Mouse (Mus musculus): ENCODE measurements at regions not wholly inside any gene's neighbourhood (a gene's known extent, or its start where the extent isn't known, plus 50 kb on each side); places are given as distances from the start of the nearest gene placed in this dataset.

DNA sequence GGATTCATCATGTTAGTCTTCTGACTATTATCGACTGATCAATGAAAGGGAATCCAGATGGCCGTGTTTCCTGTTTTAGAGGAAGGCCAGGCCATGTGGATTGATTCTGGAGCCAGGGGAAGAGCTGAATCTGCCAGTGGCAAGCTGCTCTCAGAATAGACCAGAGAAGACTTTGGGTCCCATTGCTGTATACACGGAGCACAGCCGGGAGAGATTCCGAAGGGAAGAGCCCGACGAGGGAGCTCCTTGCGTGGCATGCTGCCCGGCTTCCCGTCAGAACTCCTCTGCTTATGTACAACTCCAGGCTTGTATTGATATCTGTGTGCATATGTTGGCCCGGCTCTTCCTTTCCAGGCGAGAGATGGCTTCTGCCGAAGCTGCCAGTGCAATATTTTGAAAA is 252.2 kb upstream of the Trib2 start:
- no peaks in the 10 kb centered on the region for H3K27me3 ChIP-seq (replicated peaks; ENCODE audit: control insufficient read depth, insufficient read depth, low read length)
- H3K4me1 ChIP-seq (ENCODE audit: control insufficient read depth, insufficient read depth, low read length) = no peaks in the 10 kb centered on the region
- no peak overlapping the region for H3K4me3 ChIP-seq (ENCODE audit: insufficient read depth, low read depth, low read length)
- TF ChIP-seq POLR2A (IDR thresholded peaks at IDR 0.05; ENCODE audit: low read depth, low read length) = no peak
- TF ChIP-seq CTCF (conservative IDR thresholded peaks at IDR 0.05; ENCODE audit: insufficient read depth, insufficient read length, low read depth, low read length) = no peak
- H3K27ac ChIP-seq (ENCODE audit: insufficient read depth, low read depth, low read length) = no peak overlapping the region
- no peak for DNase-seq
- 96% methylated on average over 13 of the region's 13 CpGs for WGBS
- no peaks in the 10 kb centered on the region for H3K36me3 ChIP-seq (ENCODE audit: control insufficient read depth, insufficient read depth, low read length)

GRCm38 (mm10) chr12:16062689-16063088 is 246.0 kb upstream of the Trib2 start:
- 87% methylated on average over 7 of the region's 7 CpGs for WGBS
- TF ChIP-seq POLR2A (IDR thresholded peaks at IDR 0.05; ENCODE audit: low read depth, low read length) (no peak), CTCF (conservative IDR thresholded peaks at IDR 0.05; ENCODE audit: insufficient read depth, insufficient read length, low read depth, low read length) (no peak)
- no peak overlapping the region for H3K4me3 ChIP-seq (ENCODE audit: insufficient read depth, low read depth, low read length)

GRCm38 (mm10) chr12:16060461-16060860 is 243.7 kb upstream of the Trib2 start:
- WGBS = 37% methylated on average over 5 of the region's 5 CpGs
- Histone ChIP-seq H3K4me1 (ENCODE audit: control insufficient read depth, insufficient read depth, low read length) (0 out of 2 replicates have a peak, but pooled peaks cover 2% of the 10 kb centered on the region), H3K36me3 (ENCODE audit: control insufficient read depth, insufficient read depth, low read length) (no peaks in the 10 kb centered on the region), H3K27me3 (replicated peaks; ENCODE audit: control insufficient read depth, insufficient read depth, low read length) (no peaks in the 10 kb centered on the region), H3K27ac (ENCODE audit: insufficient read depth, low read depth, low read length) (no peak overlapping the region), H3K4me3 (ENCODE audit: insufficient read depth, low read depth, low read length) (no peak overlapping the region)
- no peak for DNase-seq
- no peak for TF ChIP-seq CTCF (conservative IDR thresholded peaks at IDR 0.05; ENCODE audit: insufficient read depth, insufficient read length, low read depth, low read length)
- TF ChIP-seq POLR2A (IDR thresholded peaks at IDR 0.05; ENCODE audit: low read depth, low read length) = no peak

More at GRCm38 (mm10) chr12:16062689-16063088, 246.0 kb upstream of the Trib2 start:
- H3K36me3 ChIP-seq (ENCODE audit: control insufficient read depth, insufficient read depth, low read length) = no peaks in the 10 kb centered on the region
- H3K27me3 ChIP-seq (replicated peaks; ENCODE audit: control insufficient read depth, insufficient read depth, low read length) = no peaks in the 10 kb centered on the region
- DNase-seq = no peak
- no peak overlapping the region for H3K27ac ChIP-seq (ENCODE audit: insufficient read depth, low read depth, low read length)
- H3K4me1 ChIP-seq (ENCODE audit: control insufficient read depth, insufficient read depth, low read length) = no peaks in the 10 kb centered on the region

GRCm38 (mm10) chr12:16058255-16058654 is 241.5 kb upstream of the Trib2 start:
- DNase-seq = no peak
- WGBS = 82% methylated on average over 3 of the region's 3 CpGs
- no peak for TF ChIP-seq POLR2A (IDR thresholded peaks at IDR 0.05; ENCODE audit: low read depth, low read length)
- no peak for TF ChIP-seq CTCF (conservative IDR thresholded peaks at IDR 0.05; ENCODE audit: insufficient read depth, insufficient read length, low read depth, low read length)
- H3K4me1 ChIP-seq (ENCODE audit: control insufficient read depth, insufficient read depth, low read length) = 0 out of 2 replicates have a peak, but pooled peaks cover 2% of the 10 kb centered on the region
- H3K27ac ChIP-seq (ENCODE audit: insufficient read depth, low read depth, low read length) = no peak overlapping the region
- H3K36me3 ChIP-seq (ENCODE audit: control insufficient read depth, insufficient read depth, low read length) = no peaks in the 10 kb centered on the region
- H3K27me3 ChIP-seq (replicated peaks; ENCODE audit: control insufficient read depth, insufficient read depth, low read length) = no peaks in the 10 kb centered on the region
- H3K4me3 ChIP-seq (ENCODE audit: insufficient read depth, low read depth, low read length) = no peak overlapping the region

DNA sequence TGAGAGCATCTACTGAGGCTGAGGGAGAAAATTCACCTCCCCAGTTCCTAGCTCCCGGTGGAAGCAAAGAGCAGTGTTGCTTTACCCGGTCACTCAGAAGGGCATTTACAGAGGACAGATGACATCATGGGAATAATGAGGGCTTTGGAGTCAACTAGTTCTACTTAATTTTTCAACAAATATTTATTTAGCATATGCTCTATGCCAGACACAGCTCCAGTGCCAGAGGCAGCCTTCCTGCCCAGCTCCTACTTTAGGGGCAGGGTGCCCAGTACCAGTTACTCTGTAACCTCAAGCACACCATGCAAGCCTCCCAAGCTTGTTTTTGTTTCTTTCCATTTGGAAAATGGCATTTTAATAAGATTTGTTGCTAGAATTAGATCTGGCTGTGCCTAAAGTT is 240.1 kb upstream of the Trib2 start:
- no peaks in the 10 kb centered on the region for H3K27me3 ChIP-seq (replicated peaks; ENCODE audit: control insufficient read depth, insufficient read depth, low read length)
- peak; percentile 84 for DNase-seq
- 0 out of 2 replicates have a peak, but pooled peaks cover 2% of the 10 kb centered on the region for H3K4me1 ChIP-seq (ENCODE audit: control insufficient read depth, insufficient read depth, low read length)
- H3K4me3 ChIP-seq (ENCODE audit: insufficient read depth, low read depth, low read length) = no peak overlapping the region
- TF ChIP-seq CTCF (conservative IDR thresholded peaks at IDR 0.05; ENCODE audit: insufficient read depth, insufficient read length, low read depth, low read length) (no peak), POLR2A (IDR thresholded peaks at IDR 0.05; ENCODE audit: low read depth, low read length) (no peak)
- WGBS = 36% methylated on average over 2 of the region's 2 CpGs
- H3K36me3 ChIP-seq (ENCODE audit: control insufficient read depth, insufficient read depth, low read length) = no peaks in the 10 kb centered on the region
- H3K27ac ChIP-seq (ENCODE audit: insufficient read depth, low read depth, low read length) = peak overlapping the region; percentile 35; the same call in 1 of the 2 replicates

DNA sequence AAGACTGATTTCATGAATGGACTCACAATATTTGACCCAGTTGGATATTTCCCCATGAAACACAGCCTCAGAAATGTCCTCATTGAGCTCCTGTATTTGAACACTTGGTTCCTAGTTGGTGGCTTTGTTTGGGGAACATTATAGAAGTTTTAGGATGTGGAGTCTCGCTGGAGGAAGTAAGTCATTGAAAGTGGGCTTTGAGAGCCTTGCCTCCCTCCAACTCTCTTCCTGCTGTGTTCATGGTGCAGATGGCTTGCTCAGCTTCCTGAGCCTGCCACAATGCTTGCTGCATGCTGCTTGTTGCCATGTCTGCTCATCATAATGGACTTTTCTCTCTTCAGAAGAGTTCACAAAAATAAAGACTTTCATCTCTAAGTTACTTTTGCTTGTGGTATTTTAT is 239.5 kb upstream of the Trib2 start:
- Histone ChIP-seq H3K4me1 (ENCODE audit: control insufficient read depth, insufficient read depth, low read length) (0 out of 2 replicates have a peak, but pooled peaks cover 2% of the 10 kb centered on the region), H3K27ac (ENCODE audit: insufficient read depth, low read depth, low read length) (no peak overlapping the region), H3K4me3 (ENCODE audit: insufficient read depth, low read depth, low read length) (no peak overlapping the region), H3K27me3 (replicated peaks; ENCODE audit: control insufficient read depth, insufficient read depth, low read length) (no peaks in the 10 kb centered on the region), H3K36me3 (ENCODE audit: control insufficient read depth, insufficient read depth, low read length) (no peaks in the 10 kb centered on the region)
- 67% methylated on average over 1 of the region's 1 CpGs for WGBS
- TF ChIP-seq POLR2A (IDR thresholded peaks at IDR 0.05; ENCODE audit: low read depth, low read length) (no peak), CTCF (conservative IDR thresholded peaks at IDR 0.05; ENCODE audit: insufficient read depth, insufficient read length, low read depth, low read length) (no peak)
- no peak for DNase-seq

- no peaks in the 10 kb centered on the region for H3K27me3 ChIP-seq (replicated peaks; ENCODE audit: control insufficient read depth, insufficient read depth, low read length)
- H3K27ac ChIP-seq (ENCODE audit: insufficient read depth, low read depth, low read length) = no peak overlapping the region
- H3K4me1 ChIP-seq (ENCODE audit: control insufficient read depth, insufficient read depth, low read length) = 0 out of 2 replicates have a peak, but pooled peaks cover 2% of the 10 kb centered on the region
- H3K4me3 ChIP-seq (ENCODE audit: insufficient read depth, low read depth, low read length) = no peak overlapping the region
- TF ChIP-seq POLR2A (IDR thresholded peaks at IDR 0.05; ENCODE audit: low read depth, low read length) (no peak), CTCF (conservative IDR thresholded peaks at IDR 0.05; ENCODE audit: insufficient read depth, insufficient read length, low read depth, low read length) (no peak)
- DNase-seq = no peak
- H3K36me3 ChIP-seq (ENCODE audit: control insufficient read depth, insufficient read depth, low read length) = no peaks in the 10 kb centered on the region
- WGBS = 75% methylated on average over 2 of the region's 2 CpGs
Measured at GRCm38 (mm10) chr12:16054591-16054990, 237.9 kb upstream of the Trib2 start.

Data from kidney, adult 2 months (tissue).